Mouse (Mus musculus) liver, postnatal 0 days (tissue): Measurements from ENCODE around the gene Dysf.

Source experiments
- CTCF ChIP-seq: sonication (generic); IDR thresholded peaks from 2 replicates; pipeline ENCODE4 v1.5.1; 2016; ENCODE audit warnings: antibody characterized with exemption, low read depth
- EP300 ChIP-seq: IDR thresholded peaks from 2 replicates; pipeline ENCODE4 v1.6.1; 2016; ENCODE audit warnings: antibody characterized with exemption, low read depth, mild to moderate bottlenecking

DNA sequence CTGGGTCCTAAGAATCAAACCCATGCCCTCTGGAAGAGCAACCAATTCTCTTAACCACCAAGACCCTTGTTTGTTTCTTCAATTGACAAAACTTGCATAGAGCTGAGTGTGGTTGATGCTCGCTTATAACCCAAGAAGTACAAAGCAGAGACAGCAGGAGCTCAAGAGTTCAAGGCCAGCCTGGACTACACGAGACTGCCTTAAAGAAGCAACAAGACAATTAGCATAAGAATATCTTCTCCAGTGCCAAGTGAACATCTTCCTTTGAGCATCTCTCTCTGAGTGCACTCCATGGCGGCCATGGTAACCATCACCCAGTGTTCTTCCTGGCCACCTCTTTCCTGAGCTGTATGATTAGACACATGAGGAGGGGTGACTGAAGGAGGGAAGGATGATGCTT lies 17.2 kb downstream of the Dysf start:
- TF ChIP-seq CTCF = no peak
- no peak for TF ChIP-seq EP300
